Mouse (Mus musculus) frontal cortex, adult 2 months (tissue): ENCODE results near the gene Auts2. TPM values are rescaled to one million over a fixed set of nuclear protein-coding genes. Genes with fewer than 3 reads are reported as not detected.
A peak's percentile ranks its signal among the peaks of the same experiment; 100 is the strongest.

Source experiments
- DNase-seq, 2 experiments: peaks; one replicate each; pipeline ENCODE4 v3.0.0; 2022; ENCODE audit warnings: low spot score in 1 of 2; ENCODE audit errors: extremely low spot score in 1 of 2
- polyA plus RNA-seq: library from polyadenylated mRNA; depleted of rRNA; stranded (reverse); fragments of >200 nt; gene quantifications from 2 replicates; pipeline ENCODE4 v1.2.3, GENCODE M21; 2012

The Auts2 gene
- polyA plus RNA-seq, 1 experiment, result 45.1 TPM

GRCm38 (mm10) chr5:131515707-131516407 is 1027.3 kb downstream of the Auts2 start:
- no peak for DNase-seq

- no peak for DNase-seq
These were observed 1029.4 kb downstream of the Auts2 start for GRCm38 (mm10) chr5:131513753-131514152.

GRCm38 (mm10) chr5:131512617-131513016 is 1030.5 kb downstream of the Auts2 start:
- no peak for DNase-seq

GRCm38 (mm10) chr5:131510659-131511058 is 1032.5 kb downstream of the Auts2 start:
- DNase-seq, result no peak

- DNase-seq, result no peak
These were observed 1033.8 kb downstream of the Auts2 start for GRCm38 (mm10) chr5:131509315-131509714.

- no peak for DNase-seq
These were observed 1044.3 kb downstream of the Auts2 start for GRCm38 (mm10) chr5:131498865-131499264.

GRCm38 (mm10) chr5:131496517-131497216 is 1046.5 kb downstream of the Auts2 start:
- DNase-seq, result no peak

- no peak for DNase-seq
These were observed 1048.6 kb downstream of the Auts2 start for GRCm38 (mm10) chr5:131494564-131494963.

- DNase-seq, result no peak
These were observed 1050.6 kb downstream of the Auts2 start for GRCm38 (mm10) chr5:131492535-131492934.

GRCm38 (mm10) chr5:131491843-131492242 is 1051.3 kb downstream of the Auts2 start:
- no peak for DNase-seq

- no peak for DNase-seq
These were observed 1052.3 kb downstream of the Auts2 start for GRCm38 (mm10) chr5:131490811-131491210.

GRCm38 (mm10) chr5:131489846-131490245 is 1053.3 kb downstream of the Auts2 start:
- no peak for DNase-seq

- no peak for DNase-seq
These were observed 1056.6 kb downstream of the Auts2 start for GRCm38 (mm10) chr5:131486527-131486926.

GRCm38 (mm10) chr5:131475278-131475677 is 1067.9 kb downstream of the Auts2 start:
- DNase-seq, result no peak

GRCm38 (mm10) chr5:131468609-131469008 is 1074.5 kb downstream of the Auts2 start:
- DNase-seq, result no peak

GRCm38 (mm10) chr5:131466131-131466530 is 1077.0 kb downstream of the Auts2 start:
- DNase-seq, result no peak

- peak in 1 of 2 experiments; percentile 16 for DNase-seq
These were observed 1079.7 kb downstream of the Auts2 start for GRCm38 (mm10) chr5:131463402-131463801.

- DNase-seq, result no peak
These were observed 1083.2 kb downstream of the Auts2 start for GRCm38 (mm10) chr5:131459951-131460350.

- DNase-seq, result no peak
These were observed 1083.6 kb downstream of the Auts2 start for GRCm38 (mm10) chr5:131459549-131459948.

- no peak for DNase-seq
These were observed 1084.4 kb downstream of the Auts2 start for GRCm38 (mm10) chr5:131458700-131459099.

GRCm38 (mm10) chr5:131457999-131458398 is 1085.1 kb downstream of the Auts2 start:
- DNase-seq, result no peak
